Mouse (Mus musculus): ENCODE data around the gene Ldlrad3.

GRCm38 (mm10) chr2:102136184-102136583 is 50.0 kb downstream of the Ldlrad3 start:
- no peak for TF ChIP-seq POLR2A (IDR thresholded peaks at IDR 0.05; ENCODE audit: insufficient read depth, low read depth, low read length)
- TF ChIP-seq CTCF (IDR thresholded peaks at IDR 0.05) = no peak
- no peak for TF ChIP-seq EP300 (IDR thresholded peaks at IDR 0.05; ENCODE audit: insufficient read depth, low read depth, low read length)
